Mouse (Mus musculus): Measurements from ENCODE around the gene Hamp.

Hamp gene

GRCm38 (mm10) chr7:30943909-30944635 is at the start of gene Hamp:
Gene Hamp, minus strand, starts transcription at chr7:30944032.
- DNase-seq (ENCODE audit: low spot score in 2 of 2), result no peak

GRCm38 (mm10) chr7:30992148-30992547 is 48.3 kb upstream of the Hamp start:
- no peak for DNase-seq (ENCODE audit: low spot score in 2 of 2)

- DNase-seq (ENCODE audit: low spot score in 2 of 2), result no peak
These were observed 44.8 kb upstream of the Hamp start for GRCm38 (mm10) chr7:30988519-30989162.

GRCm38 (mm10) chr7:30985357-30985756 is 41.5 kb upstream of the Hamp start:
- no peak for DNase-seq (ENCODE audit: low spot score in 2 of 2)

GRCm38 (mm10) chr7:30981703-30982102 is 37.9 kb upstream of the Hamp start:
- no peak for DNase-seq (ENCODE audit: low spot score in 2 of 2)

- DNase-seq (ENCODE audit: low spot score in 2 of 2), result peak in 1 of 2 experiments; percentile 71
These were observed 29.9 kb upstream of the Hamp start, which contains the start of gene Fam187b for GRCm38 (mm10) chr7:30973501-30974289. Gene Fam187b, plus strand, starts transcription at chr7:30973790.

- DNase-seq (ENCODE audit: low spot score in 2 of 2), result no peak
These were observed 29.3 kb upstream of the Hamp start, which contains the start of gene Lsr for GRCm38 (mm10) chr7:30973251-30973500. Gene Lsr, minus strand, starts transcription at chr7:30973464.

- no peak for DNase-seq (ENCODE audit: low spot score in 2 of 2)
These were observed 28.8 kb upstream of the Hamp start for GRCm38 (mm10) chr7:30972426-30973250.

GRCm38 (mm10) chr7:30971901-30972300 is 28.1 kb upstream of the Hamp start:
- no peak for DNase-seq (ENCODE audit: low spot score in 2 of 2)

GRCm38 (mm10) chr7:30969174-30969573 is 25.3 kb upstream of the Hamp start:
- no peak for DNase-seq (ENCODE audit: low spot score in 2 of 2)

- DNase-seq (ENCODE audit: low spot score in 2 of 2), result no peak
These were observed 24.8 kb upstream of the Hamp start for GRCm38 (mm10) chr7:30968611-30969010.

GRCm38 (mm10) chr7:30966657-30967056 is 22.8 kb upstream of the Hamp start:
- DNase-seq (ENCODE audit: low spot score in 2 of 2), result no peak

- DNase-seq (ENCODE audit: low spot score in 2 of 2), result no peak
These were observed 21.8 kb upstream of the Hamp start for GRCm38 (mm10) chr7:30965677-30966076.

GRCm38 (mm10) chr7:30964366-30964765 is 20.5 kb upstream of the Hamp start:
- no peak for DNase-seq (ENCODE audit: low spot score in 2 of 2)

GRCm38 (mm10) chr7:30962862-30963261 is 19.0 kb upstream of the Hamp start:
- DNase-seq (ENCODE audit: low spot score in 2 of 2), result no peak

- no peak for DNase-seq (ENCODE audit: low spot score in 2 of 2)
These were observed 16.0 kb upstream of the Hamp start for GRCm38 (mm10) chr7:30959786-30960349.

- no peak for DNase-seq (ENCODE audit: low spot score in 2 of 2)
These were observed 15.1 kb upstream of the Hamp start for GRCm38 (mm10) chr7:30958866-30959487.

GRCm38 (mm10) chr7:30958109-30958865 is 14.5 kb upstream of the Hamp start:
- DNase-seq (ENCODE audit: low spot score in 2 of 2), result no peak

- DNase-seq (ENCODE audit: low spot score in 2 of 2), result peak; percentile 78 to 92
These were observed 13.5 kb upstream of the Hamp start for GRCm38 (mm10) chr7:30957367-30957783.

GRCm38 (mm10) chr7:30956756-30957366 is 13.0 kb upstream of the Hamp start, which contains the start of gene Usf2:
Gene Usf2, minus strand, starts transcription at chr7:30956803.
- DNase-seq (ENCODE audit: low spot score in 2 of 2), result peak in 1 of 2 experiments; percentile 74

Data from left cerebral cortex, adult 9 months (tissue).